Mouse (Mus musculus): Measurements from ENCODE around the gene Hormad1. TPM values are rescaled to one million over a fixed set of nuclear protein-coding genes. Genes with fewer than 3 reads are reported as not detected.

The Hormad1 gene
- total RNA-seq, 2 experiments from 2014 or later, result not detected

DNA sequence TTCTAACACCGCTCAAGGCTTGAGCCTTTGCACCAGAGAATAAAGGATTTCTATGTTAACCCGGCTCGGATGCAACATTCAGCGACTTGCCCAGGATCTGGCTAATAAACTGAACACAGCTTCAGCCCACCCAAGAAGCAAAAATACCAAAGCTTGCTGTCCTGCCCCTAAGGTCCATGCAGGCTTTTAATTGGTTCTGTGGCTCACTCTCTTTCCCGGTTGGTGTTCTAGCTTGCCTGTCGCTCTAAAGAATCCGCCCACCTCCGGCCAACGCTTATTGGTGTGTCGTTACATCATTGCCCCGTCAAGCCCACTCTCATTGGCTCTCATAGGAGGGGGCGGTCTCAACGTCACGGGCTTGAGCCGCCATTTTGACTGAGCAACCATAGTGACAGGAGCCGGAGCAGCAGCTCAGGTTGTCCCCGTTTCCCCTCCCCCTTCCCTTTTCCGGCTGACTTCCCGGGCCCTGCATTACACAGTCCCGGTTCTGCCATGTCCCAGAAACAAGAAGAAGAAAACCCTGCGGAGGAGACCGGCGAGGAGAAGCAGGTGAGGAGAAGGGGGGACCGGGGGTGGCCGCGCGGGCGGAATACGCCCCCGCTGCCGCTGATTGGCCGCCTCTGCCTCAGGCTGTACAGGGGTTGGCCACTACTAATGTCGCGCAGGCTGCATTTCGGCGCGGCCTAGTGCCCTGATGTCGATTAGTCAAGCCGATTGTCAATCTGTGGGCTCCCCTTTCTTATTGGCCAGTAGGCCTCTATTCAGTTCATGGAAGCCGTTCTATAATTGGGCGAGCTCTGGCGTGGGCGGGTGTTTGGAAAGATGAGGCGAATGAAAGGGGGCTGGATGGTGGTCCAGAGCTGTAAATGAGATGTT is 65.4 kb downstream of the Hormad1 start, which contains the start of gene Ensa:
Gene Ensa (plus strand): TSS at position 366 of the 876 bp plus-strand sequence.
- H3K27ac ChIP-seq, result peak within 1 kb of the TSS; percentile 97
- peak; percentile 95 to 97 for DNase-seq (ENCODE audit: extremely low spot score in 1 of 2, low spot score in 2 of 2)
- no peak; the same call in 1 of the 2 replicates for TF ChIP-seq CTCF (IDR thresholded peaks at IDR 0.05)
- H3K4me3 ChIP-seq, result peak within 1 kb of the TSS; percentile 62
- intact Hi-C loops (cut with DNase I), result loop anchor here (5.0 kb wide), 2 partner anchors 128 to 192 kb away; partner anchors contain the start of genes Ctsk and Rprd2

DNA sequence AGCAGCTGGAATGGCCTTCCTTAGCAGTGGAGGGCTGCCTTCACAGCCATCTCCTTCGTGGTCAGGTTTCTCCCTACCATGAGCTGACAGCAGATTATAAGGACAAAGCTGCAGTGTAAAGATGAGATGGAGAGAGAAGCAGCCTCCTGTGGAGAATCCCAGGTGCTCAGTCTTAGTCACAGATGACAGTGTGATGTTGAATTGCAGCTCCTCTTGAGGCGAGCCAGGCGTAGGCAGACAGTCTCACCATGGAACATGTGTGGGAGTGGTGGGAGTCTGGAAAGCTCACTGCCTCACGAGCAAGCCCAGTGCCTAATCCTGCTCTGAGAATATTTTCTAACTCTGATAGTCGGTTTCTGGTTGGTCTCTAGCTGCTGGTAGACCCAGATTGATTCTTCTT is 68.3 kb downstream of the Hormad1 start:
- peak; percentile 72 to 74 for DNase-seq (ENCODE audit: extremely low spot score in 1 of 2, low spot score in 2 of 2)
- H3K4me3 ChIP-seq, result peak overlapping the region; percentile 62
- intact Hi-C loops (cut with DNase I), result loop anchor here (2.0 to 5.0 kb wide), 3 partner anchors 31 to 190 kb away; partner anchors contain the start of genes Ctsk, Mcl1 and Rprd2
- TF ChIP-seq CTCF (IDR thresholded peaks at IDR 0.05), result no peak
- peak overlapping the region; percentile 81 for H3K27ac ChIP-seq

DNA sequence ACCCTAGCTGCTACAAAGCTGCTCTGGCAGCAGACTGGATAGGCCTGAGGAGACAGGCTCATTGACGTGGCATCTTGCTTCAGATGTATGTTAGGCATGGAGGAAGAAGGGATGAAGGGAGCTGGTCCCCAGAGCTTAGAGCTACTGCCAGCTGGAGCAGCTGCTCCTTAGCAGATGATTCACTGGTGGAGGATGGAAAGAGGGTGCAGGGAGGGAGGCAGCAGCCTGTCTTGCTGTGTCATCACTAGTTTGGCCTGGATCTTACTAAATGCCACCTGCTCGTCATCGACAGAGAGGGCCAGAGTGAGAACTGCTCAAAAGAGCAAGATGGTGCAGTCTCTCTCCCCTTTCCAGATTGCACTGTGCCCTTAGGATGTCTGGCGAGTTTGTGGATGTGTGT is 70.3 kb downstream of the Hormad1 start:
- peak overlapping the region; percentile 81 for H3K27ac ChIP-seq
- TF ChIP-seq CTCF (IDR thresholded peaks at IDR 0.05), result no peak
- intact Hi-C loops (cut with DNase I), result loop anchor here (5.0 kb wide), 2 partner anchors 132 to 188 kb away; partner anchors contain the start of genes Ctsk and Rprd2
- DNase-seq (ENCODE audit: extremely low spot score in 1 of 2, low spot score in 2 of 2), result peak; percentile 57 to 61
- peak overlapping the region; percentile 9; the same call in 1 of the 2 replicates for H3K4me3 ChIP-seq

DNA sequence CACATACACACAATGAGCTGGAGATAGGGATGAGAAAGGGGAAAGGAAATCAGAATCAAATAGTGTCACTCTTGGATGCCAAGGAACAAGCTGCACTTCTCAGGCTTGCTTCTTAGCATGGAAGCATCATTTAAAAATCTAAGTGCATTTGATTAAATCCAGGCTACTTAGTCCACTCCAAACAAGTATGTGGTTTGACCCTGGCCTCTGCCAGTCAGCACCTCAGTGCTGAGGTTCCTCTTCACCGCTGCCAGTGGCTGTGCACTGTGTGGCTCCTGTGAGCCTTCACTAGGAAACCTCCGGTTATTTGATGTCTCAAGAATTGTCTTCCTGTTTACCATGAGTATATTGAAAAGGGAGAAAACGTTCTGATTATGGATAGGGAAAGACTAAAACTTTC is 71.4 kb downstream of the Hormad1 start:
- no peak for DNase-seq (ENCODE audit: extremely low spot score in 1 of 2, low spot score in 2 of 2)
- intact Hi-C loops (cut with DNase I), result no loop called here
- no peak overlapping the region for H3K4me3 ChIP-seq
- no peak for TF ChIP-seq CTCF (IDR thresholded peaks at IDR 0.05)
- no peak overlapping the region; the same call in 1 of the 2 replicates for H3K27ac ChIP-seq

DNA sequence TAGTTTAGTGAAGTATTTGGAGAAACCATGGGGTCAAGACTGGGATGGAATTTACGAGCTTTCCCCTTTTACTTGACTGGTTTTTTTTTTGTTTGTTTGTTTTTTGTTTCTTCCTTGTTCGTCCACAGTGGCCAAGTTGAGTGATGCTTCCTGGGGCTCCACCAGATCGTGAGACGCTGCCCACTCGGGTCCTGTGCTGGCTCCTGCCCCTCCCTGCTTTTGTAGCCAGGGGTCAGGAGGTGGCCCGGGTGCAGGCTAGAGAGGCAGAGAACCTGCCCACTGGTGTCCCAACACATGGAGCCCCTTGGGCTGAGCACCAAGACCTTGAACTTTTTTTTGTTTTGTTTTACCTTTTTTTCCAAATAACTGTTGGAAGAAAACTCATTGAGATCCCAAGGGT is 71.8 kb downstream of the Hormad1 start:
- no peak overlapping the region for H3K4me3 ChIP-seq
- intact Hi-C loops (cut with DNase I), result no loop called here
- no peak for TF ChIP-seq CTCF (IDR thresholded peaks at IDR 0.05)
- no peak for DNase-seq (ENCODE audit: extremely low spot score in 1 of 2, low spot score in 2 of 2)
- no peak overlapping the region for H3K27ac ChIP-seq

DNA sequence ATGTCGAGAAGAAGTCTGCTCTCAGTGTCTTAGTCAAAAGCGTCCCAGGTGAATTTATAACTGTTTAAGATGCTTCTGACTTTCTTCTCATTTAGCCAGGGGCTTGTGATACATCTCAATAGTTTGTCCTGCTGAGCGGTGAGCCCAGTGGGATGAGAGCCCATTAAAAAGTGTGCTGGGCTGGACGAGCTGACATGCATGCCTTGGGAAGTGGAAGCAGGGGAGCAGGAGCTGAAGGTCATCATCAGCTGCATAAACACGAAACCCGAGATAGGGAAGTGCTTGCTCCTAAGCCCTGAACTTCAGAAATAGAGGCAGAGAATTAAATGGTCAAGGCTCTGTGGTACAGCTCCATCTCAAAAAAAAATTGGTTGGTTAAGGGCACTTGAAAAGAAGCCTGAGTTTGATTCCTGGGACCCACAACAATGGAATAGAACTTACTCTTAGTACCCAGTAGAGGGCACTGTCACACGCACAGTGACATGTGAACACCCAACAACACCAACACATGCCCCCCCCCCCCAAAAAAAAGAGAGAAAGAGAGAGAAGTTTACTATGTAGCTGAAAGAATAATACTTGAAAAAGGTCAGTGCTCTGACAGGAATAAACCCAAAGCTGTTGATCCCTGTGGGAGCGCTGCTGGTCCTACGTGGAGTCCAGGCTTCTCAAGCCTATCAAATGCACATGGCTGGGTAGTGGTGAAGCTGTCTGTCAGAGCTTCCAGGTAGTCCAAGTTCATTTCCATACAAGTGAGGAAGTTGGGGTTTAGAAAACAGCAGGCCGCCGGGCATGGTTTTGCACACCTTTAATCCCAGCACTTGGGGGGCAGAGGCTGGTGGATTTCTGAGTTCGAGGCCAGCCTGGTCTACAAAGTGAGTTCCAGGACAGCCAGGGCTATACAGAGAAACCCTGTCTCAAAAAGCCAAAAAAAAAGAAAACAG is 73.4 kb downstream of the Hormad1 start:
- peak; percentile 65 for TF ChIP-seq CTCF (IDR thresholded peaks at IDR 0.05)
- DNase-seq (ENCODE audit: extremely low spot score in 1 of 2, low spot score in 2 of 2), result no peak
- intact Hi-C loops (cut with DNase I), result no loop called here
- Histone ChIP-seq H3K4me3 (no peak overlapping the region), H3K27ac (no peak overlapping the region)

DNA sequence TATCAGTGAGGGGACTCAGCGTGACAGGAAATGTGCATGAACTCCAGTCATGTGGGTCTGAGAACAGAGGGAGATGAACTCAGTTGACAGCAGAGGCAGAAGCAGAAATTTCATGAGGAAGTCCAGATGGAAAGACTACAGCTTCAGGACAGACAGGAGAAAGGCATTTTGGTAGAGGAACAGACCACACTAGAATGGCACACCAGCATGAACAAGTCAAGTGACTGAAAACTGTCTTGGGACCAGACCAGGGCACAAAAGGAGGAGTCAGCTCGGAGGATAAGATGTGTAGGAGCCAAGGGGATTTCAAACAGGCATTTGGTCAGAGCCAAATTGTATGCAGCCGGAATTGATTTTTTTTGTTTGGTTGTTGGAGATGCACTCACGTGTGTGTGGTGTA is 76.2 kb downstream of the Hormad1 start:
- no peak overlapping the region for H3K27ac ChIP-seq
- TF ChIP-seq CTCF (IDR thresholded peaks at IDR 0.05), result no peak

DNA sequence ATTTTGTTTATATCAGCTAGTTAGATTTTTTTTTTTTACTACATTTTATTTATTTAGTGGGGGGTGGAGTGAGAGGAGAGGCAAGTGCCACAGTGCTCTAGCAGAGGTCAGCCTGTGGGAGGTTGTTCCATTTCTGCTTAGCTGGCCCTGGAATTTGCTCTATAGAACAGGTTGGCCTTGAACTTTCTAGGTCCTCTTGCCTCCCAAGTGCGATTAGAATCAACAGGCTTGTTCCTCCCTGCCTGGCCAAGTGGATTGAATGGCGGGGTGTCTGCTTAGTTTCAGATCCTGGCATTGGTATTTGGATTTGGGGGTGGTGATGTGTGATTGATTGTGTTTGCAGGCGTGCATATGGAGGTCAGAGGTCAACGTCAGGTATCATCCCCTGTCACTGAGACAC is 76.6 kb downstream of the Hormad1 start:
- no peak overlapping the region for H3K4me3 ChIP-seq
- TF ChIP-seq CTCF (IDR thresholded peaks at IDR 0.05), result no peak
- DNase-seq (ENCODE audit: extremely low spot score in 1 of 2, low spot score in 2 of 2), result no peak
- H3K27ac ChIP-seq, result no peak overlapping the region
- intact Hi-C loops (cut with DNase I), result no loop called here

More for the DNA sequence above, 76.2 kb downstream of the Hormad1 start:
- no peak for DNase-seq (ENCODE audit: extremely low spot score in 1 of 2, low spot score in 2 of 2)
- no peak overlapping the region for H3K4me3 ChIP-seq
- intact Hi-C loops (cut with DNase I), result no loop called here

Other genes with a start within 250 kb of the Hormad1 start
- 10 to 100 TPM; 37.4 to 42.2 TPM for gene Cers2, start 244.9 kb upstream of the Hormad1 start, total RNA-seq (2021)
- 10 to 100 TPM; 35.7 to 37.2 TPM for gene Setdb1, start 202.5 kb upstream of the Hormad1 start, total RNA-seq (2021)
- not detected for gene 4930558C23Rik, start 156.8 kb upstream of the Hormad1 start, total RNA-seq (2021)
- gene Arnt, start 125.3 kb upstream of the Hormad1 start, total RNA-seq (2021), result 10 to 100 TPM; 39.1 to 43.3 TPM
- gene Ctsk, start 60.4 kb upstream of the Hormad1 start, total RNA-seq (2021), result 1 to 10 TPM; 4.3 to 5.5 TPM
- 10 to 100 TPM; 55.2 to 56.9 TPM for gene Ctss, start 32.9 kb upstream of the Hormad1 start, total RNA-seq (2021)
- gene Golph3l, start 29.3 kb downstream of the Hormad1 start, total RNA-seq (2021), result 10 to 100 TPM; 17.2 to 19.9 TPM
- gene Ensa, start 65.3 kb downstream of the Hormad1 start, total RNA-seq (2021), result 100 to 1,000 TPM; 349 to 358 TPM
- gene Mcl1, start 99.1 kb downstream of the Hormad1 start, total RNA-seq (2021), result 10 to 100 TPM; 52.7 to 60.9 TPM
- gene Adamtsl4, start 128.2 kb downstream of the Hormad1 start, total RNA-seq (2021), result 1 to 10 TPM; 6.8 to 7.7 TPM
- gene Ecm1, start 179.9 kb downstream of the Hormad1 start, total RNA-seq (2021), result 10 to 100 TPM in 1 of 2 experiments, 1 to 10 TPM in 1; 9.2 to 11.3 TPM
- gene Tars2, start 200.5 kb downstream of the Hormad1 start, total RNA-seq (2021), result 10 to 100 TPM; 43.5 to 43.8 TPM